12 mouse cellular contexts compared by ENCODE assay signal in the genomic region with DNA sequence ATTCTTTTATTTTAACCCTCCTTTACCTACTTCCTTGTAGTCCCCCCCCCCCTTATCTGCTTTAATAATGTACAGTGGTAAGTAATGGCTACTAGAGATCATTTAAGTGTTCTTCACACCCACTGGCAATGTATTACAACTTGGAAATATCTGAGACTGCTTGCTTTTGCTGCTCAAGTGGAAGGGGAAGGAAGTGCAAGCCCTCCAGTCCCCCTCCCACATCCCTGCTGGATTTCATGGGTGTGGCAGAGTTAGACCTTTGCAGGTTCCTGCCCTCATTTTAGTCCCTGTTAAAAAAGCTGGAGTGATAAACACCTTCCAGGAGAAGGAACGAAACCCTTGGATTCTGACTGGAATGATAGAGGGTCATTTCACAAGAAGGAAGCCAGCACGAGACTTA. TPM values are rescaled to one million over a fixed set of nuclear protein-coding genes. Genes with fewer than 3 reads are reported as not detected.
DNase-seq lines count a peak whose midpoint lies in the region; ATAC-seq lines count a peak whose summit lies in the region.
"Had no signal": no experiment of that assay in that cellular context is flagged by ENCODE, and none has a peak within 500 bp of the region (broad histone marks: within the 10 kb centered on the region; RNA-seq: fewer than 3 reads in every experiment).

No protein-coding gene starts in this region.

- ATAC-seq in heart, embryonic 14.5 days (ENCODE audit: insufficient number of reproducible peaks, insufficient read depth, low FRiP score, low read depth), result no peak
- no peak; the same call in 1 of the 2 replicates for ATAC-seq in embryonic facial prominence, embryonic 14.5 days (ENCODE audit: low read depth)
- ATAC-seq: liver, postnatal 0 days had no signal

- H3K27me3 ChIP-seq in heart, embryonic 14.5 days (ENCODE audit: control insufficient read depth, insufficient read depth, low read length), result no peaks in the 10 kb centered on the region
- H3K27me3 ChIP-seq in embryonic facial prominence, embryonic 14.5 days (replicated peaks; ENCODE audit: control insufficient read depth, insufficient read depth, low read length), result no peaks in the 10 kb centered on the region; the same call in 1 of the 2 replicates
- peaks cover 33% of the 10 kb centered on the region for H3K27me3 ChIP-seq in midbrain, embryonic 10.5 days (ENCODE audit: low read depth, poor library complexity, severe bottlenecking)
- H3K27me3 ChIP-seq: stomach, embryonic 15.5 days had no signal

- no peak overlapping the region for H3K4me3 ChIP-seq in heart, embryonic 14.5 days (ENCODE audit: control insufficient read depth in 1 of 2, insufficient read depth in 1 of 2, low read depth in 1 of 2, low read length in 2 of 2)
- peak overlapping the region; percentile 51 for H3K4me3 ChIP-seq in embryonic facial prominence, embryonic 14.5 days (ENCODE audit: low read depth, low read length)
- peak overlapping the region; percentile 61; the same call in 1 of the 2 replicates for H3K4me3 ChIP-seq in midbrain, embryonic 10.5 days
- H3K4me3 ChIP-seq: stomach, embryonic 15.5 days had no signal

- no peak for DNase-seq in heart, adult 18-20 months
- peak; percentile 23 for DNase-seq in ZHBTc4 (ENCODE audit: low read depth, low spot score)
- DNase-seq in embryonic facial prominence, embryonic 14.5 days (ENCODE audit: low spot score), result peak; percentile 6
- no peak for DNase-seq in midbrain, embryonic 10.5 days (ENCODE audit: low spot score)
- no peak for DNase-seq in kidney, adult 8-10 months
- no peak for DNase-seq in urinary bladder, adult 2 months (ENCODE audit: low spot score)
- no peak for DNase-seq in embryo, embryonic 9.5 days (ENCODE audit: extremely low spot score)
- DNase-seq: gastrocnemius, postnatal 10 days; heart, postnatal 14 days; liver, postnatal 0 days had no signal

- H3K27ac ChIP-seq in heart, embryonic 14.5 days (replicated peaks in 1 of 2; ENCODE audit: control insufficient read depth in 1 of 2, insufficient read depth in 1 of 2, low read depth in 2 of 2, low read length in 2 of 2), result 0 out of 4 replicates have a peak overlapping the region, but pooled peaks of 1 of the 2 experiments have one; percentile 12
- H3K27ac ChIP-seq in embryonic facial prominence, embryonic 14.5 days (replicated peaks; ENCODE audit: low read depth, low read length), result no peak overlapping the region
- 0 out of 2 replicates have a peak overlapping the region, but pooled peaks have one; percentile 13 for H3K27ac ChIP-seq in midbrain, embryonic 10.5 days (replicated peaks)
- H3K27ac ChIP-seq: stomach, embryonic 15.5 days had no signal

- 32% methylated on average over 2 of the region's 2 CpGs for WGBS in heart, embryonic 14.5 days
- WGBS in embryonic facial prominence, embryonic 14.5 days, result 14% methylated on average over 2 of the region's 2 CpGs
- WGBS in midbrain, embryonic 10.5 days, result 54% methylated on average over 2 of the region's 2 CpGs

- no peak overlapping the region for H3K9ac ChIP-seq in heart, embryonic 14.5 days (ENCODE audit: low read length)
- no peak overlapping the region for H3K9ac ChIP-seq in embryonic facial prominence, embryonic 14.5 days (ENCODE audit: low read depth, low read length)
- H3K9ac ChIP-seq: liver, postnatal 0 days; stomach, embryonic 15.5 days had no signal

- H3K36me3 ChIP-seq in heart, embryonic 14.5 days (ENCODE audit: control insufficient read depth, insufficient read depth, low read length), result no peaks in the 10 kb centered on the region
- H3K36me3 ChIP-seq in embryonic facial prominence, embryonic 14.5 days (ENCODE audit: control insufficient read depth, insufficient read depth, low read length), result no peaks in the 10 kb centered on the region
- no peaks in the 10 kb centered on the region for H3K36me3 ChIP-seq in midbrain, embryonic 10.5 days
- H3K36me3 ChIP-seq: stomach, embryonic 15.5 days had no signal

- H3K9me3 ChIP-seq in heart, embryonic 14.5 days (ENCODE audit: control insufficient read depth, low read length), result no peaks in the 10 kb centered on the region
- no peaks in the 10 kb centered on the region for H3K9me3 ChIP-seq in embryonic facial prominence, embryonic 14.5 days (ENCODE audit: control insufficient read depth, low read length)
- no peaks in the 10 kb centered on the region for H3K9me3 ChIP-seq in midbrain, embryonic 10.5 days (replicated peaks)
- H3K9me3 ChIP-seq: stomach, embryonic 15.5 days had no signal

- peaks cover 2 to 6% of the 10 kb centered on the region in 2 experiments; a peak in 2 of 4 replicates for H3K4me1 ChIP-seq in heart, embryonic 14.5 days (ENCODE audit: control insufficient read depth in 2 of 2, insufficient read depth in 2 of 2, low read length in 2 of 2)
- H3K4me1 ChIP-seq in embryonic facial prominence, embryonic 14.5 days (ENCODE audit: control insufficient read depth, insufficient read depth, low read length), result peaks cover 29% of the 10 kb centered on the region
- peaks cover 56% of the 10 kb centered on the region for H3K4me1 ChIP-seq in midbrain, embryonic 10.5 days

- H3K4me2 ChIP-seq in heart, embryonic 14.5 days (ENCODE audit: low read length), result 0 out of 2 replicates have a peak overlapping the region, but pooled peaks have one; percentile 69
- H3K4me2 ChIP-seq in embryonic facial prominence, embryonic 14.5 days (ENCODE audit: low read depth, low read length), result peak overlapping the region; percentile 75
- H3K4me2 ChIP-seq: stomach, embryonic 15.5 days had no signal

RNA-seq across cellular contexts. Expression of a gene that starts 2.8 kb away (rescaled TPM):
- polyA plus RNA-seq in heart, embryonic 14.5 days (2014; fragmentation: Nextera tagmentation; extraction: Ambion mirVana), result 20.6 and 27.8 TPM in 2 replicates
- under 1 TPM; 0.17 to 0.41 TPM for total RNA-seq in heart, adult 18-20 months (2021)
- polyA plus RNA-seq in embryonic facial prominence, embryonic 14.5 days (2014; fragmentation: Nextera tagmentation; extraction: Ambion mirVana), result 141 and 149 TPM in 2 replicates
- 131 and 203 TPM in 2 replicates for polyA plus RNA-seq in midbrain, embryonic 10.5 days (2016; fragmentation: Nextera tagmentation; extraction: Ambion mirVana)
- polyA plus RNA-seq in urinary bladder, adult 2 months (2012; rRNA removed), result 2.5 and 2.7 TPM in 2 replicates

Comparison
In these comparisons a context has a peak if more than half of its experiments do, and no peak if none do; other contexts are left out.
1. H3K4me3 ChIP-seq: peak in embryonic facial prominence, embryonic 14.5 days (single experiment) and midbrain, embryonic 10.5 days (single experiment); none in heart, embryonic 14.5 days (0 of 2).
2. DNase-seq: peak in ZHBTc4 (single experiment) and embryonic facial prominence, embryonic 14.5 days (single experiment); none in heart, adult 18-20 months (0 of 2), midbrain, embryonic 10.5 days (single experiment), kidney, adult 8-10 months (0 of 2), urinary bladder, adult 2 months (single experiment) and embryo, embryonic 9.5 days (single experiment).